ENCODE assay signal across 8 mouse cellular contexts in genomic region chr17:4993840-4994503, GRCm38 (mm10). TPM values are rescaled to one million over a fixed set of nuclear protein-coding genes. Genes with fewer than 3 reads are reported as not detected.
A peak's percentile ranks its signal among the peaks of the same experiment; 100 is the strongest.
DNase-seq lines count a peak whose midpoint lies in the region.

Arid1b (plus strand) TSS chr17:4994332.

- peak; percentile 78 for DNase-seq in MEL-GATA-1-ER (ENCODE audit: extremely low read depth, low read depth)
- DNase-seq in cerebellum, adult 8-10 months = peak; percentile 78
- peak; percentile 82 for DNase-seq in forelimb bud, embryonic 11.5 days (ENCODE audit: low read depth, low spot score)
- DNase-seq in heart, postnatal 4 days = peak; percentile 89
- DNase-seq in layer of hippocampus, adult 9-11 months = peak; percentile 70
- peak; percentile 91 for DNase-seq in lung, postnatal 10 days
- DNase-seq in ovary, postnatal 14 days (ENCODE audit: low spot score) = peak; percentile 64
- peak; percentile 89 for DNase-seq in thymus, postnatal 14 days

RNA-seq across cellular contexts. Expression of gene Arid1b, which starts in this region (rescaled TPM):
- 10 to 100 TPM; 40.5 to 41.6 TPM for total RNA-seq in heart, postnatal 4 days (2021)

Comparison
In these comparisons a context has a peak if more than half of its experiments do, and no peak if none do; other contexts are left out.
1. Peak in every context shown above with its lines: DNase-seq.